Mouse (Mus musculus) ovary, postnatal 36 days (tissue): Measurements from ENCODE around the gene Cst6.

Experiments
- DNase-seq: peaks from one replicate; pipeline ENCODE4 v3.0.0; 2022; ENCODE audit warnings: low spot score, mixed read lengths

Cst6 gene

DNA sequence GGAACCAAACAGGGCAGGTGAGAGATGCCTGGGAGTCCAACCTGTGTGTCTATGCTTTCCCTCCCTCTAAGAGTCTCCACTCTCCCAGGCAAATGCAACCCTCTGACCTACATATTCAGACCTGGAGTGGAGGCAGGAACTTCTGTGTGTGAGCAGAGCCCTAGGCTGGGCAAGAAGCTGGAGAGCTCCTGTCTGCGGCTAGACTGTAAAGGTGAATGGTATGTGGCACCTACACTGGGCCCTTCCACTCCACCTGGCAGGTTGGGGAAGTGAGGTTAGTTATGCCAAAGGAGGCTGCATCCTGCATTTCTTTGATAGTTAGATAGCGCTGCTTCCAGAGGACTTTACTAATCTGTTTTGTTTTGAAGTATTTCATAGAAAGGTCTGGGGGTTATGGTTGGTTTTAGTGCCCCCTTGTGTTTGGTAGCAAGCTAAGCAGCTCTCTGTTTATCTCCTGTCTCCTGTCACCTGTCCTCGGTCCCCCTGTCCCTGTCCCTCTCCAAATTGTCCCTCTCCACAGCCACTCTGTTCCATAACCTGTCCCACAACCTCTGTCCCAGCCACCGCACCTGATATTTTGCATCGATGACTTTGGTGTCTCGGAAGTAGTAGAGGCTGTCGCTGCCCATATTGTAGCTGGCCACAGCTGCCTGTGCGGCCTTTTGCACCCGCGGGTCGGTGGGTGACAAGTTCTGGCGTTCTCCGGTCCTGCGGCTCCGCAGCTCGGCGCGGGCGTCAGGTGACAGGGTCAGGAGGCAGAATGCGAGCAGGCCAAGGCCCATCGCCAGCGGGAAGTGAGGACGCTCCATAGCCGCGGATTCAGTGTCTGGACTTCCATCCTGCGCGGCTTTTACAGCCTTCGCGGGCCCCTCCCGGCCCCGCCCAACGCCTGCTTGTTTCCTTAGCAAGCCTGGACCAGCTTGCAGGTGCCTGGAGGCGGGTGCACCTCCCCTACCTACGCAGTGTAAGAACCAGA, 560 bp downstream of the Cst6 start:
- DNase-seq = peak; percentile 24

DNA sequence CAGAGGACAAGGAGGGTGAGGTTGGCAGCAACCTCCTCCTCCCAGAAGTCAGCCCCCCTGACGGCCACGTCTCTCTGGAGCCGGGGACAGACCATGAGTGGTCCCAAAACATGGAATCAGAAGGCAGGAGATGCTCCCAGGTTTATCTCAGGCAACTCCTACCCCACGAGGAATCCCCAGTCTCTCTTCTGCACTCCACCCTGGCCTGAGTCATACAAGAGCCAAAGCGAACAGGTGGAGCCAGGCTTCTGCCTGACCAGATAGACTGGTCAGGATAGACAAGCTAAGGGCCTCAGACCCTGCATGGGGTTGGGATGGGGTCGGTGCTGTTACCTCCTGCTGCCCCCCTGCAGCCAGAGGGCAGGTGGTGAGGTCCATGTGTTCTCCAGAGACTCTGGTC, 1.3 kb downstream of the Cst6 start:
- DNase-seq = no peak

DNA sequence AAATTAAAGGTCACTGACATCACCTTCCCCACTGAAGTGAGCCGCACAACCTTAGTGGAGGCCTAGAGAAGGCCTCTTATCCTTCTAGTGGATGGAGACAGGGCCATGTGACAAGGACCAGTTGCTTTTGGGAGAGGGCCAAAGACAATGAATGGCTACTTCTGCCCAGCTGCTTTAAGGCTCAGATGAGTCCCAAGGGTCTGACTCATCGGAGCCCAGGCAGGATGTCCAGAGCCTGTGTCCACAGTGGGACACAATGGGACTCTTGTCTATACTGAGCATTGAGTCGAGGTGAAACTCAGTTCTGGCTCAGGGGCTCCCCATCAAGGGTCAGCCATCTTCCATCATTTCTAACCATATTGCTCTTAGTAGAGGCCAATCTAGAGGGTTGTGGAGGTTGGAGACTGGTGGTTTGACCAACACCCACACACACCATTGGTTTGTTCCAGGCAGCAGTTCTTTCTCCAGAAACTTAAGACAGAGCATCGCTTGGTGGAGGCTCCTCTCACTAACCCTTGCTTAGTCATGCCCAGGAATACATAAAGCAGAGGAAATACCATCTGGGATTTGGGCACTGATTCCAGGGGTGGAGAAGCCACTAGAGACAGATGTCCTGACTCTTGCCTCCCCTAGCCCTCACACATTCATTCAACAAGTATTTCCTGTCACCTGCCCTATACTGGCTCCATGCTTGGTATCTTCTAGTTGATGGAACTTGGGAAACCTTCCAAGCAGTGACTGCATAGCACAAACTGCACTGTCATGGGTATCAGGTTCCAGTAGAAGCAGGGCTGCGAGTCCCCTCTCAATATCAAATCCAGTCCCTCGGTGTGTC, 3.9 kb downstream of the Cst6 start:
- DNase-seq = no peak

DNA sequence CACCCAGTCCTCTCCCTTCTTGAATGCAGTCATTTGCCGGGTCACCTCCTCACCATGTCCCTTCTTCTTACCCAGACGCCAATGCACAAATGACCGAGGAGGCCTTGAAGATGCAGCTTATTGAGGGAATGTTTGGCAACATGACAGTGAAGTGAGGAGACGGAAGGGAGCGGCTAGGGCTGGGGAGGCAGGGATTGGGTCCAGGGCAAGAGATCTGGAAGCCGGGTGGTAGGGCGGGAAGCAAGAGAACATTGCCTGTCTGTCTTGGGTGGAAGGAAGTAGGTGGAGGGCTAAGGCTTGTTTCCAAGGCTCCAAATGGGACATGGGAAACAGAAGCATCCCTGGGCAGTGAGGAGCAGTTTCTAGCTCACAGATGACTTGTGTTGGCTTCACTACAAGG, 8.0 kb downstream of the Cst6 start:
- no peak for DNase-seq

DNA sequence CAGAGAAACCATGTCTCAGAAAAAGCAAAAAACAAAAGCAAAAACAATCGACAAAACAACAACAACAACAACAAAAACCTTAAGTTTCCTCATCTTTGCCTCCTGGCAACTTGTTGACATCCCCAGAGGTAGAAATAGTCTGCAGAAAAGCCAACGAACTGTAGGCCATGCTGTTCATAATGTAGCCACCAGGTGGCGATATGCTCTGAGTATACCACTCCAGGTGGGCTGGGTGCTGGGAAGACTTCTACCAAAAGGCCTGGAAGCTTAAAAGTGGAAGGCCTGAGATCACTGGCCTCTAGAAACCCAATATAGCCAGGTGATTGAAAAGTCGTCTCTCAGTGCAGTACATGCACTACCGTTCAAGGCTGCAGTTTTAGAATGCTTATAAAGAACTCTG, 11.4 kb downstream of the Cst6 start:
- DNase-seq = peak; percentile 65

DNA sequence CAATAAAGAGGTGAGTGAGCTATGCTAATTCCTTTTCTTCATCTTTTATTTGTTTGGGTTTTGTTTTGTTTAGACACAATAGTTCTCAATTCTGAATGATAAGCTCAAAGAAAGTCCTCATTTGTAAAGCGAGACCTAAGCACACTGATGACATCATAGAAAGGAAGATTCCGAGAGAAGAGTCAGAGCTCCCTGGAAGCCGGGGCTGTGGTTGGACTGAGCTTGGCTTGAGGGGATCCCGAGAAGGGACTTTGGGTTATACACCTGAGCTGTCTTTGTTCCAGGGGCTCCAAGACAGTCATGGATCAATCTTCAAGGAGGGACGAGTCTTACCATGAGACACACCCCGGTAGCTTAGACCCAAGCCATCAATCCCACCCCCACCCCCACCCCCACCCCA, 13.9 kb downstream of the Cst6 start, which contains the start of gene Catsper1:
TSS of gene Catsper1 (plus strand) at position 301 of the 400 bp plus-strand sequence.
- DNase-seq = no peak

DNA sequence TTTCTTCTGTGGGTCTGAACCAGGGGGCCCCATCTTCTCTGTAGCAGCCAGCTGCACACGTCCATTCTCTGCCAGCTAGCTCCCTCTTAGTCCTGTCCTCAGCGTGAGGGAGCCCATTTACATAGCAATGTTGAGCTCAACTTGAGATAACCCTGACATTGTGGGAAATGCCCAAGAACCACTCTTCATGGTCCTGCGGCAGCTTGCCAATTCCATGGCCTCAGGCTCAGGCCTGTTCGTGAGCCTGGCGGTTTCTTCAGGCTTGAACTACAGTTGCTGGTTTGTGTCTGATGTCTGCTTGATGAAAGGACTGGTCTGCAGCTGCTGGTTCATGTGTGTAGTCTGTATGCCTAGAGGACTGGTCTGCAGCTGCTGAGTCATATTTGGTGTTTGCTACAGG, 14.6 kb downstream of the Cst6 start:
- no peak for DNase-seq

DNA sequence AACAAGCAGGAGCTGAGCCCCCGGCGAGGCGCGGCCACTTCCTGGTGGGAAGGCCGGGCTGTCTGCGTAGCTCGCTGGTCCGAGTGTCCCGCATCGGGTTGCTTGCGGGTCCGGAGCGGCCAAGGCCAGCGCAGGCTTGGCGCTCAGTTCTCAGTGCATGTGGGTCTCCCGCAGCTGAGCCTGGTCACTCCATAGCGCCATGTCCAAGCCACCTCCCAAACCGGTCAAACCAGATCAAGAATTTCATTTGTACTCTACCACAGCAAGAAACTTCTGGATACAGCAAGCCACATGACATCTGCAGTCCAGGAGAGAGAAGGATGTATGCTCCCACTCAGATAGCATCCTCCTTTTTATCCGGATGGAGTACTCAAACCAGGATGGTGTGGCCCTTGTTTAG, 21.4 kb downstream of the Cst6 start:
- DNase-seq = no peak

DNA sequence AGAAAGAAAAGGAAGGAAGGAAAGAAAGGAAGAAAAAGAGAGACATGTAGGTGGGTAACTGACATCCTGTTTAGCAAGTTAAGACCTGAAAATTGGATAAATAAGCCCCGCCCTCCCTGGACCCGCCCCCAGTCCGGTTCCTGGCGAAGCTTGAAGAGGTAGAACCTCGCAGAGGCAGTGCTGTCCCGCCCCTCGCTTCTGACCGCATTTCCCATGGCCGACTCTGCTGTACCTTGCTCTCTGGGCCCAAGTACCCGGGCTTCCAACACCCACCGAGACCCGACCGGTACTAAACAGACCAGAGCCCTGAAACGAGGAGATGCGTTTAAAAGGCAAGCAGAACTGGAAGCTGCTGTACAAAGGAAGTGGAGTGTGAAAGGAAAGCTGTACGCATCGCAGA, 25.6 kb downstream of the Cst6 start:
- no peak for DNase-seq

DNA sequence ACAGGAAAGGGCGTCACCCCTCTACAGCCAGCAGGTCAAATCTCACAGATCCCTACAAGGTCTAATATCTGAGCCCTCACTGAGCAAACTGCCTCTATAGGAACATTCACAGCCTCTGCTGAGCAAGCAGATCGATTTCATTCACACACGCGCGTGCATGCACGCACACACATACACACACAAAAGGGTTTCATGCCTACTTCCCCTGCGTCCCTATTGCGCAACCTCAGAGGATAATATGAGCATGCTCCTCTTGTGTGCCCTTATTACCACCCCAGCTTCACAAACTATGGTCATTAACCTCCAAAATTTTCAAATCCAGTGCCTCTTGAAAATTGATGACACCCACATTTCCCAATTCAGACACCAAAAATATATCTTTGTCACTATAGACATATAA, 36.2 kb downstream of the Cst6 start:
- no peak for DNase-seq

DNA sequence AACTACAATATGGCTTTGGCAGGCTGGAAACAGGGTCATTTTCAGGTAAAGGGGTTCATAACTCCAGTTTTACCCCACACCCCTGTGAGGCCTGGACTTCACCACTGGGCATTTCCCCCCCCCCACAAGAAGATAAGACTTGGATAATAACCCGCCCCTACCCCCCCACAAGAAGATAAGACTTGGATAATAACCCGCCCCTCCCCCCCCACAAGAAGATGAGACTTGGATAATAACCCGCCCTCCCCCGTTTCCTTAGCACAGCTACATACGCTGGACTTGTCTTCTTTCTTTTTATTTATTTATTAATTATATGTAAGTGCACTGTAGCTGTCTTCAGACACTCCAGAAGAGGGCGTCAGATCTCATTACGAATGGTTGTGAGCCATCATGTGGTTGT, 40.3 kb downstream of the Cst6 start:
- no peak for DNase-seq

DNA sequence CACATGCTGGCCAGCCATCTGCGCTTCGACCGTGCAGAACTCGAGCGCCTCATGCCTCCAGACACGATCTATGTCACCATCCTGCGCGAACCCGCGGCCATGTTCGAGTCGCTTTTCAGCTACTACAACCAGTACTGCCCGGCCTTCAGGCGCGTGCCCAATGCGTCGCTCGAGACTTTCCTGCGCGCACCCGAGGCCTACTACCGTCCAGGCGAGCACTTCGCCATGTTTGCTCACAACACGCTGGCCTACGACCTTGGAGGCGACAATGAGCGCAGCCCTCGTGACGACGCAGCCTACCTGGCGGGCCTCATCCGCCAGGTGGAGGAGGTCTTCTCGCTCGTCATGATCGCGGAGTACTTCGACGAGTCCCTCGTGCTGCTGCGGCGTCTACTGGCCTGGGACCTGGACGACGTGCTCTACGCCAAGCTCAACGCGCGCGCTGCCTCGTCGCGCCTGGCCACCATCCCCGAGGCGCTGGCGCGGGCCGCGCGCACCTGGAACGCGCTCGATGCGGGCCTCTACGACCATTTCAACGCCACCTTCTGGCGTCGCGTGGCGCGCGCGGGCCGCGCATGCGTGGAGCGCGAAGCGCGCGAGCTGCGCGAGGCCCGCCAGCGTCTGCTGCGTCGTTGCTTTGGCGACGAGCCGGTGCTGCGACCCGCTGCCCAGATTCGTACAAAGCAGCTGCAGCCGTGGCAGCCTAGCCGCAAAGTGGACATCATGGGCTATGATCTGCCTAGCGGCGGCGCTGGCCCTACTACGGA, 42.2 kb downstream of the Cst6 start:
- DNase-seq = peak; percentile 20

DNA sequence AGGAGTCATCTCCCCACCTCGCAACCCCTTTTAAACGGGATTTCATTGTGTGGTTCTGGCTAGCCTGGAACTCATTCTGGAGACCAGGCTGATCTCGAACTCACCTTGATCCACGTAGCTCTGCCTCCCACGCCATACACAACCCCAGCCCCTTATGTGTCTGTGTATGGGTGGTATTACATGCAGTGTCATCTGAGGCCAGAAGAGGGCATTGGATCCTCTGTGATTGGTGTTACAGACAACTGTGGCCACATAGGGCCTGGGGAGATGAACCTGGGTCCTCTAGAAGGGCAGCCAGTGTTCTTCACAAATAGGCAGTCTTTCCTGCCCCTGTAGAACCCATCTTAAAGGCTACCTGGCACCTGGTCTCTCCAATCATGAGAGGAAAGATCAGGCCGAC, 43.1 kb downstream of the Cst6 start:
- no peak for DNase-seq

DNA sequence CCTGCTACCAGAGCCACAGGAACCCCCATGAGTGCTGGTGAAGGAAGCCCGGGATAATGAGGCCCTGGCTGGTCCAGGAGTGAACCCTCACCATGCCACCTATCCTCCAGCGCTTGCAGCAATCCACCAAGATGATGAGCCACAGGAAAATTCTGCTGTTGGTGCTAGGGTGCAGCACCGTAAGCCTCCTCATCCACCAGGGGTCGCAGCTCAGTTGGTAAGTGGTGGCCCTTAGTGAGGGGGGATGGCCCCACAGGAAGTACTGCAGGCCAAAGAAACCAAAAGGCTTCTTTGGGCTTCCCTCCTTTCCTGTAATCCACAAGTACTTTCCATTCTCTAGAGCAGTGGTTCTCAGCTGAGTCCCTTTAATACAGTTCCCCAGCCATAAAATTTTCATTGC, 46.9 kb downstream of the Cst6 start:
- peak; percentile 52 for DNase-seq

DNA sequence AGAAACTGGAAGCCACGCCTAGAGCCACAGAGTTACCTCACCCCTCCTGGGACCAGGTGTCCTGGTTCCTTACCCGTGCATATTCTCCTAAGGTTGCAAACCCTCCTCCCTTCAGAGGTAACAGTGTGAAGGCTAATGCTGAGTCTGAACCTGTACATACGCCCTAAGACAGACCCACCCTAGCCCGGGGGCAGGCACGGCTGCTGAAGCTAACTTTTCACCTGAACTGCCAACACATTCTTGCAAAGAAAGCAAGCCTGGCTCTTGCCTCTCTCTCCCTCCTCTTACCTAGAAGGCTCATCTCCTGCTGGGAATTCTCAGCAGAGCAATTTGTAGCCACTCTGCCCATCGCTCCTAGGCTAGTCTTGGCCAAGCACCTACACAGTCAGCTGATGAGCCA, 48.8 kb downstream of the Cst6 start:
- no peak for DNase-seq

DNA sequence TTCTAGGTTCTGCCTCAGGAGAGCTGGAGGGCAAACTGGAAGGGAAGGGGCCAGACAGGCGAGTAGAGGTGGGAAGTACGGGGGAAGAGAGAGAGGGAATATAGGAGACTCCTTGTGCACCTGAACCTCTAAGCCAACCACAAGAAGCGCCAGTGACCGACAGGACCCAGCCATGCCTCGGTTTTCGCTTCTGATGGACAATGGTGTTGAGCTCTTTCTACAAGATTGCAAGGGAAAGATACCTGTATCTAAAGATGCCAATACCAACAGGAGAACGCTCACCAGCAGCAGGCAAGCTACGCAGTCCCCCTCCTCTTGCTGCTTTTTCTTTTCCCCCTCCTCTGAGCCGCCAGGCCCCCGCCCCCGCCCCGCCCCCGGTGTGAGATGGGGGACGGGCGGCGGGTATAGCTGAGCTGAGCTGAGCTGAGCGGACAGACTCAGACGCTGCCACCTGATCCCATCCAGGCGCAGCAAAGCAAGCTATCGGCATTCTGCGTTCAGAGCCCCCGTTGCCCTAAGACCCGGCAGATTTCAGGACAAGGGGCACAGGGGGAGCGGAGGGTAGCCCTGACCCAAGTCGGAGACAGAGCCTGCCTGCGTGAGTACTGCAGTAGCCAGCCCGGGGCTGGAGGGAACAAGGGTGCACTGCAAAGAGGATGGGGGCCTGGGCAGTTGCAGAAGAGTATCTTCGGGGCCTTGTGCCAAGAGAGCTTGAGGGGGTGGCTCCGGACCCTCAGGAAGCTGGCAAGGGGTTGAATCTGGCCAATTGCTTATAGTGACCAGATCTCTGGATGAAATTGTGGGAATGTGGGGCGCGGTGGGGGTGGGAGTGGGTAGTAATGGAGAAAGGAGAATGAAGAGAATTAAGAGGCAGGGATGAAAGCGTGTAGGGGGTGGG, 51.2 kb downstream of the Cst6 start, which contains the start of gene Gal3st3:
TSS of gene Gal3st3 (plus strand) at position 429 of the 898 bp plus-strand sequence.
- no peak for DNase-seq

DNA sequence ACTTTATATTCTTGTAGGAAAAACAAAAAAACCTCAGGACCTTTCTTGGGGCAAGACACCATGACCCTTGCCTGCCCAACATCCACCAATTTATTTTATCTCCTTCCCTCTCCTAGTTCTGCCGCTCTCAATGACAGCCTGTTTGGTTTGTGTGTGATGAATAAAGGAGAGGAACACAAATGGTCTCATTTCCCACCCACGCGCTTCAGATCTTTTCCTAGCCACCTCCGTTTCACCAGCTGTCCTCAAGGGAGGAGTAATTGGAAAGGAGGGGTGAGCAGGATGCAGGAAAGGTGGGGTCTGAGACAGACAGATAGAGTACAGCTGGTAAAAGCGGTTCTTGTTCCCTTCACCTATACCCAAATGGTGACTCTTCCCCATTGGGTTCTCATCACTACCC, 52.7 kb downstream of the Cst6 start:
- no peak for DNase-seq

DNA sequence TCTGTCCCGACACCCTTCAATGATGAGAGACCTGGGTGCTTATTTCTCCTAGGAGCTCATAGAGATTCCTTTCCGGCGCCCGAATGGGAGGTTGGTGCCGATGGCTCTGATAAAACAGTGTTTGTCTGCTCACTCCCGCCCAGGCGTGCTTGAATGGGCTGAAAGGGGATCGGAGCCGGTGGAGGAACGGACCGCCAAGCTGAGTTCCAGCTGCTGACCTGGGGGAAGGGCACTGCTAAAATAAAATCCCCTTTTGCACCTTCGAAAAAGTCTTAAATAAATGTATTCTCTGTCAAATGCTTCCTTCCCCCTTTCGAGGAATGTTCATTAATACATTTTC, 53.7 kb downstream of the Cst6 start:
- DNase-seq = no peak

DNA sequence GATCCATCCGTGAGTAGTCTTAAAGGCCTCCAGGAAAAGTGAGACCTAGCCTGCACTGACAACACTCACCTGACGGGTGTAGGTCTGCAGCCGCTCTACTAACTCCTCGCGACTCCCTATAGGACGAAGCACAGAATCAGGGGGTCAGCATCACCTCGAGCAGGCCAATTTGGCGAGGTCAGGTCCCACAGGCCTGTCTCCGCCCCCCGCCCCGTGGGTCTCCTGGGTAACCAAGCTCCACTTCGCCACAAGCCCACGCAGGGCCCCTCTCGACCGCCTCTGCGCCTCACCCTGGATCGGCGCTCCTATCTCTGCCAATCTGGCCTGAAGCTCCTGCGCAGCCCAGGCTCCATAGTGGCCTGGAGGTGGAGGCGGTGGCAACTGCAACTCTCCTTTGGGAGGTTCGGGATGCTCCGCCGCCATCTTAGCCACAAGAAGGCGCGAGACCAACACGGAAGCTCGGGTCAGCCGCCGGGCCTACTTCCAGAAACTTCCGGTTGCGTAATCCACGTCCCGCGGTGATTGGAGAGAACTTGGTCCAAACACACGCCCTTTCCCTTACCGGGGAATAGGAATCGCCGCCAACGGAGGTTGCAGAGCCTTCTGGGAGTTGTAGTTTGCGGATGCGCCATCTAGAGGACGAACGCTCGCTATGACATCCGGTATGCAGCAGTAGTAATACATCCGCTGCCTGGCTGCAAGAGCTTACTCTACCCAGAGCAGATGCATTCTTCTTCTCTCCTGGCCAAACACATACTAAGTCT, 54.2 kb downstream of the Cst6 start, which contains the start of gene Sf3b2:
TSS of gene Sf3b2 (minus strand) at position 484 of the 764 bp plus-strand sequence.
- DNase-seq = peak; percentile 95
